Mouse (Mus musculus): ENCODE measurements around the gene Cep83. TPM values are rescaled to one million over a fixed set of nuclear protein-coding genes. Genes with fewer than 3 reads are reported as not detected.
A peak's percentile ranks its signal among the peaks of the same experiment; 100 is the strongest.

The Cep83 gene
- polyA plus RNA-seq (2014; fragmentation: Nextera tagmentation; extraction: Ambion mirVana), result 23.1 and 26.8 TPM in 2 replicates

DNA sequence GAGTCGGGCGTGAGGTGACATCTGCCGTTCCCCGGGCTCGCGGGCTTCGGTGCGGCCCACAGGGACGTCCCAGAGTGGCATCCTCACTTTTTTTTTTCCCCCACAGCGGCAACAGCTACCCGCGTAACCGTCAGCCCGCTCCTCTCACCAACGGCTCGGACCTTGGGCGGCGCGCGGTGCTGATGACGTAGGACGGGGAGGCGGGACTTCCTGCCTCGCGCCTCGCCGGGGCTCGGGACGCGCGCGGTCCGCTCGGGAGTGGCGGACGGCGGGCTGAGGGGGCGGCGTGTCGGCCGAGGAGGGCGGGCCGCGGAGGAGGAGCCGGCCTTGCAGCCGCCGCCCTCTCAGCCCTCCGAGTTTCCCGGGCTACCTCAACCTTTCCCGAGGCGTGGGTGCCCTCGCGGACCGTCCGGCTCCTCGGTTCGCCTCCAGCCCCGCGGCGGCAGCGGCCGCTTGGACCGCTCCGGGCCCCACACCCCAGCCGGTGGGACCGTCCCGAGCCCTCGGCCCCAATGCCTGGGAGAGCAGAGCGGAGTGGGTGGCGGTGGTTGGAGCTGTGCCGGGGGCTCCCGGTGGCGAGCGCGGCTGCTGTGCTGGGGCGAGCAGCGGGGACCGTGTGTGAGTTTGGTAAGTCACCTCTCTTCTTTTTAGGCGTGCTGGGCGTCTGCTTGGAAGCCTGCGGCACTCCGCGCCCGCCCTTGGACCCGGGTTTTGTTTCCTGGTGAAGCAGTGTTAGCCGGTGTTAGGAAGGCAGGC is at the start of gene Cep83:
Cep83 (plus strand) TSS at position 235 of the 756 bp plus-strand sequence.
- no peaks in the 10 kb centered on the region for H3K27me3 ChIP-seq (ENCODE audit: control insufficient read depth, insufficient read depth, low read length)
- WGBS, result 0% methylated on average over 71 of the region's 86 CpGs
- peak; percentile 97 for ATAC-seq (ENCODE audit: low FRiP score)

GRCm38 (mm10) chr10:94639281-94639680 is 49.2 kb upstream of the Cep83 start:
- ATAC-seq (ENCODE audit: low FRiP score), result no peak
- WGBS, result 81% methylated on average over 5 of the region's 5 CpGs
- Histone ChIP-seq H3K27me3 (ENCODE audit: control insufficient read depth, insufficient read depth, low read length) (no peaks in the 10 kb centered on the region), H3K4me1 (replicated peaks; ENCODE audit: control insufficient read depth, insufficient read depth, low read length) (no peaks in the 10 kb centered on the region), H3K36me3 (ENCODE audit: control insufficient read depth, insufficient read depth, low read length) (no peaks in the 10 kb centered on the region), H3K4me3 (ENCODE audit: low read depth, low read length) (no peak overlapping the region), H3K9ac (ENCODE audit: low read depth, low read length) (no peak overlapping the region), H3K4me2 (replicated peaks; ENCODE audit: low read depth, low read length) (no peak overlapping the region), H3K9me3 (ENCODE audit: control insufficient read depth, low read length) (no peaks in the 10 kb centered on the region), H3K27ac (ENCODE audit: low read depth, low read length) (no peak overlapping the region)
- no peak for DNase-seq (ENCODE audit: low spot score)

More for the DNA sequence above, at the start of gene Cep83:
- peak; percentile 96 for DNase-seq (ENCODE audit: low spot score)
- no peaks in the 10 kb centered on the region for H3K9me3 ChIP-seq (ENCODE audit: control insufficient read depth, low read length)
- peak within 1 kb of the TSS; percentile 92 for H3K4me2 ChIP-seq (replicated peaks; ENCODE audit: low read depth, low read length)
- no peaks in the 10 kb centered on the region for H3K4me1 ChIP-seq (replicated peaks; ENCODE audit: control insufficient read depth, insufficient read depth, low read length)
- no peaks in the 10 kb centered on the region for H3K36me3 ChIP-seq (ENCODE audit: control insufficient read depth, insufficient read depth, low read length)
- peak within 1 kb of the TSS; percentile 97 for H3K9ac ChIP-seq (ENCODE audit: low read depth, low read length)
- peak within 1 kb of the TSS; percentile 90 for H3K27ac ChIP-seq (ENCODE audit: low read depth, low read length)
- H3K4me3 ChIP-seq (ENCODE audit: low read depth, low read length), result peak within 1 kb of the TSS; percentile 92

DNA sequence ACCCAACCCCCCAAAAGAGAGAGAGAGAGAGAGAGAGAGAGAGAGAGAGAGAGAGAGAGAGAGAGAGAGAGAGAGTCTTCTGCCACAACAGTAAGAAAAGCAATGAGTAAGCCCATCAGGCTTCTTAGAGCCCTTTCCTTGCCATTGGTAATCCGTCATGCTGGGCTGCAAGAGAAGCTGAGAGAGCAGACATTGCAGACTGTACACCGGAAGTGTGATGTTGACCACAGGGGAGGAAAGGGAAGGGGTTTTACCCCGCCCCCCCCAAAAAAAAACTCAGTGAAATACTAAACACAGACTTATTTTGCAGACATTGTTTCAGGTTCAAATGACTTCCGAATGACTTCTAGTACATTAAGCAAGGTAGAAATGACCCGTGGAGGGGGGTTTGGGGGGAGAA is 48.4 kb upstream of the Cep83 start:
- Histone ChIP-seq H3K36me3 (ENCODE audit: control insufficient read depth, insufficient read depth, low read length) (no peaks in the 10 kb centered on the region), H3K27ac (ENCODE audit: low read depth, low read length) (no peak overlapping the region), H3K27me3 (ENCODE audit: control insufficient read depth, insufficient read depth, low read length) (no peaks in the 10 kb centered on the region), H3K4me2 (replicated peaks; ENCODE audit: low read depth, low read length) (no peak overlapping the region), H3K4me3 (ENCODE audit: low read depth, low read length) (no peak overlapping the region), H3K4me1 (replicated peaks; ENCODE audit: control insufficient read depth, insufficient read depth, low read length) (no peaks in the 10 kb centered on the region), H3K9me3 (ENCODE audit: control insufficient read depth, low read length) (no peaks in the 10 kb centered on the region), H3K9ac (ENCODE audit: low read depth, low read length) (no peak overlapping the region)
- no peak for ATAC-seq (ENCODE audit: low FRiP score)
- DNase-seq (ENCODE audit: low spot score), result no peak
- 79% methylated on average over 5 of the region's 5 CpGs for WGBS

- Histone ChIP-seq H3K36me3 (ENCODE audit: control insufficient read depth, insufficient read depth, low read length) (no peaks in the 10 kb centered on the region), H3K4me1 (replicated peaks; ENCODE audit: control insufficient read depth, insufficient read depth, low read length) (no peaks in the 10 kb centered on the region), H3K27ac (ENCODE audit: low read depth, low read length) (no peak overlapping the region), H3K9me3 (ENCODE audit: control insufficient read depth, low read length) (no peaks in the 10 kb centered on the region), H3K4me3 (ENCODE audit: low read depth, low read length) (no peak overlapping the region), H3K9ac (ENCODE audit: low read depth, low read length) (no peak overlapping the region), H3K4me2 (replicated peaks; ENCODE audit: low read depth, low read length) (no peak overlapping the region), H3K27me3 (ENCODE audit: control insufficient read depth, insufficient read depth, low read length) (no peaks in the 10 kb centered on the region)
- 80% methylated on average over 3 of the region's 3 CpGs for WGBS
- DNase-seq (ENCODE audit: low spot score) (no peak), ATAC-seq (ENCODE audit: low FRiP score) (no peak)
Observed at GRCm38 (mm10) chr10:94664036-94664435, 24.4 kb upstream of the Cep83 start.

GRCm38 (mm10) chr10:94664455-94664854 is 24.0 kb upstream of the Cep83 start:
- no peaks in the 10 kb centered on the region for H3K4me1 ChIP-seq (replicated peaks; ENCODE audit: control insufficient read depth, insufficient read depth, low read length)
- ATAC-seq (ENCODE audit: low FRiP score) (no peak), DNase-seq (ENCODE audit: low spot score) (no peak)
- no peaks in the 10 kb centered on the region for H3K9me3 ChIP-seq (ENCODE audit: control insufficient read depth, low read length)
- H3K4me3 ChIP-seq (ENCODE audit: low read depth, low read length), result no peak overlapping the region
- no peaks in the 10 kb centered on the region for H3K27me3 ChIP-seq (ENCODE audit: control insufficient read depth, insufficient read depth, low read length)
- 93% methylated on average over 7 of the region's 7 CpGs for WGBS
- no peak overlapping the region for H3K9ac ChIP-seq (ENCODE audit: low read depth, low read length)
- H3K27ac ChIP-seq (ENCODE audit: low read depth, low read length), result no peak overlapping the region
- H3K36me3 ChIP-seq (ENCODE audit: control insufficient read depth, insufficient read depth, low read length), result no peaks in the 10 kb centered on the region
- no peak overlapping the region for H3K4me2 ChIP-seq (replicated peaks; ENCODE audit: low read depth, low read length)

GRCm38 (mm10) chr10:94668147-94668546 is 20.3 kb upstream of the Cep83 start:
- Histone ChIP-seq H3K36me3 (ENCODE audit: control insufficient read depth, insufficient read depth, low read length) (no peaks in the 10 kb centered on the region), H3K4me2 (replicated peaks; ENCODE audit: low read depth, low read length) (no peak overlapping the region), H3K9me3 (ENCODE audit: control insufficient read depth, low read length) (no peaks in the 10 kb centered on the region), H3K9ac (ENCODE audit: low read depth, low read length) (no peak overlapping the region), H3K27ac (ENCODE audit: low read depth, low read length) (no peak overlapping the region), H3K27me3 (ENCODE audit: control insufficient read depth, insufficient read depth, low read length) (no peaks in the 10 kb centered on the region), H3K4me1 (replicated peaks; ENCODE audit: control insufficient read depth, insufficient read depth, low read length) (no peaks in the 10 kb centered on the region), H3K4me3 (ENCODE audit: low read depth, low read length) (no peak overlapping the region)
- DNase-seq (ENCODE audit: low spot score) (no peak), ATAC-seq (ENCODE audit: low FRiP score) (no peak)

GRCm38 (mm10) chr10:94687801-94688419 is 544 bp upstream of the Cep83 start:
- H3K27ac ChIP-seq (ENCODE audit: low read depth, low read length), result peak overlapping the region; percentile 90
- H3K4me1 ChIP-seq (replicated peaks; ENCODE audit: control insufficient read depth, insufficient read depth, low read length), result no peaks in the 10 kb centered on the region
- peak overlapping the region; percentile 92 for H3K4me2 ChIP-seq (replicated peaks; ENCODE audit: low read depth, low read length)
- DNase-seq (ENCODE audit: low spot score) (no peak), ATAC-seq (ENCODE audit: low FRiP score) (peak; percentile 81)
- no peaks in the 10 kb centered on the region for H3K36me3 ChIP-seq (ENCODE audit: control insufficient read depth, insufficient read depth, low read length)
- no peaks in the 10 kb centered on the region for H3K9me3 ChIP-seq (ENCODE audit: control insufficient read depth, low read length)
- H3K4me3 ChIP-seq (ENCODE audit: low read depth, low read length), result peak overlapping the region; percentile 92
- 6% methylated on average over 20 of the region's 20 CpGs for WGBS
- H3K27me3 ChIP-seq (ENCODE audit: control insufficient read depth, insufficient read depth, low read length), result no peaks in the 10 kb centered on the region
- H3K9ac ChIP-seq (ENCODE audit: low read depth, low read length), result peak overlapping the region; percentile 97

- ATAC-seq (ENCODE audit: low FRiP score) (peak; percentile 49; the same call in 1 of the 2 replicates), DNase-seq (ENCODE audit: low spot score) (no peak)
- no peaks in the 10 kb centered on the region for H3K36me3 ChIP-seq (ENCODE audit: control insufficient read depth, insufficient read depth, low read length)
- no peaks in the 10 kb centered on the region for H3K27me3 ChIP-seq (ENCODE audit: control insufficient read depth, insufficient read depth, low read length)
- H3K4me2 ChIP-seq (replicated peaks; ENCODE audit: low read depth, low read length), result peak overlapping the region; percentile 92
- no peaks in the 10 kb centered on the region for H3K4me1 ChIP-seq (replicated peaks; ENCODE audit: control insufficient read depth, insufficient read depth, low read length)
- under 1% methylated on average over 7 of the region's 7 CpGs for WGBS
- peak overlapping the region; percentile 90 for H3K27ac ChIP-seq (ENCODE audit: low read depth, low read length)
- peak overlapping the region; percentile 97 for H3K9ac ChIP-seq (ENCODE audit: low read depth, low read length)
- H3K4me3 ChIP-seq (ENCODE audit: low read depth, low read length), result peak overlapping the region; percentile 92
- no peaks in the 10 kb centered on the region for H3K9me3 ChIP-seq (ENCODE audit: control insufficient read depth, low read length)
Observed at GRCm38 (mm10) chr10:94689176-94689510, 689 bp downstream of the Cep83 start.

DNA sequence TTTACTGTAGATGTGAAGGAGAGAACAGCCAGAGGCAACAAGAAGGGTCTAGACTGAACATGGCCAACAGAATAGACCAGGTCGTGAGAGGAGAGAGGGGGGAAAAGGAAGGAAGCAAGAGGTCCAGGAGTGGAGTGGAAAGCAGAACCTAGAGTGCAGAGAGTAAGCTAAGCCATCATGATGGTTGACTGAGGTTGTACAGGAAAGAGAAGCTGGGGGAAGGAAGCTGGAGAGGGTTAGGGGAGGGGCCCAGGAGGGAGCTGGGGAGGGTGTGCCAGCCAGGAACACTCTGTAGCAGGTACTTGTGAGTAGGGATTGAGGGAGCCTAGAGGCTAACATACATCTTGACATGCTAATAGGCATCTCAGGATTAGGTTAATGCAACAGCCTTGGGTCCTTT is 1.9 kb downstream of the Cep83 start:
- 81% methylated on average over 1 of the region's 1 CpGs for WGBS
- H3K4me2 ChIP-seq (replicated peaks; ENCODE audit: low read depth, low read length), result no peak overlapping the region
- DNase-seq (ENCODE audit: low spot score) (peak; percentile 8), ATAC-seq (ENCODE audit: low FRiP score) (no peak)
- H3K4me3 ChIP-seq (ENCODE audit: low read depth, low read length), result no peak overlapping the region
- no peaks in the 10 kb centered on the region for H3K27me3 ChIP-seq (ENCODE audit: control insufficient read depth, insufficient read depth, low read length)
- no peak overlapping the region for H3K27ac ChIP-seq (ENCODE audit: low read depth, low read length)
- H3K36me3 ChIP-seq (ENCODE audit: control insufficient read depth, insufficient read depth, low read length), result no peaks in the 10 kb centered on the region
- no peaks in the 10 kb centered on the region for H3K4me1 ChIP-seq (replicated peaks; ENCODE audit: control insufficient read depth, insufficient read depth, low read length)
- H3K9ac ChIP-seq (ENCODE audit: low read depth, low read length), result no peak overlapping the region
- H3K9me3 ChIP-seq (ENCODE audit: control insufficient read depth, low read length), result no peaks in the 10 kb centered on the region

Measured in hindbrain, embryonic 11.5 days (tissue).